Mouse (Mus musculus) spleen, adult 2 months (tissue): ENCODE data around the gene Angptl2.

Experiments
- CTCF ChIP-seq: fragments of 200-500 bp; IDR thresholded peaks from 2 replicates; pipeline ENCODE4 v1.5.1; 2011; ENCODE audit warnings: mild to moderate bottlenecking, inconsistent platforms; ENCODE audit not compliant: insufficient read depth, insufficient read length, insufficient replicate concordance; ENCODE audit errors: extremely low read depth
- POLR2A ChIP-seq: fragments of 200-500 bp; IDR thresholded peaks from 2 replicates; pipeline ENCODE4 v1.6.1; 2011; ENCODE audit warnings: low read depth, low read length, inconsistent platforms

- TF ChIP-seq POLR2A (no peak), CTCF (no peak)
Observed at GRCm38 (mm10) chr2:33230701-33231100, 14.8 kb downstream of the Angptl2 start.
